Mouse (Mus musculus) neural tube, embryonic 14.5 days (tissue): ENCODE measurements around the gene Rnf183. TPM values are rescaled to one million over a fixed set of nuclear protein-coding genes. Genes with fewer than 3 reads are reported as not detected.

Source experiments
- ATAC-seq: fragments of 200-750 bp; cut with Nextera tagmentation; 2 replicates; pipeline ENCODE4 v1.8.0; 2017; ENCODE audit warnings: low read depth, mild to moderate bottlenecking, moderate TSS enrichment, moderate library complexity
- H3K27ac ChIP-seq: fragments of 300-500 bp; sonication (generic); 2 replicates; pipeline ENCODE4 v1.5.1; 2014; ENCODE audit warnings: low read depth, mild to moderate bottlenecking, control low read depth, low read length, moderate library complexity, mixed read lengths
- H3K27me3 ChIP-seq: fragments of 300-500 bp; sonication (generic); 2 replicates; pipeline ENCODE4 v1.6.1; 2014; ENCODE audit warnings: low read length; ENCODE audit not compliant: control insufficient read depth, insufficient read depth
- H3K36me3 ChIP-seq: fragments of 300-500 bp; sonication (generic); 2 replicates; pipeline ENCODE4 v1.6.1; 2014; ENCODE audit warnings: low read length, mixed read lengths; ENCODE audit not compliant: control insufficient read depth, insufficient read depth
- H3K4me1 ChIP-seq: fragments of 300-500 bp; sonication (generic); 2 replicates; pipeline ENCODE4 v1.6.1; 2014; ENCODE audit warnings: low read length; ENCODE audit not compliant: control insufficient read depth, insufficient read depth
- H3K4me2 ChIP-seq: fragments of 300-500 bp; sonication (generic); 2 replicates; pipeline ENCODE4 v1.6.1; 2014; ENCODE audit warnings: mild to moderate bottlenecking, low read depth, low read length, control low read depth
- H3K4me3 ChIP-seq: fragments of 300-500 bp; sonication (generic); 2 replicates; pipeline ENCODE4 v1.5.1; 2014; ENCODE audit warnings: low read depth, low read length, control low read depth, mixed read lengths
- H3K9ac ChIP-seq: fragments of 300-500 bp; sonication (generic); replicated peaks from 2 replicates; pipeline ENCODE4 v1.6.1; 2014; ENCODE audit warnings: low read depth, mild to moderate bottlenecking, control low read depth, low read length, mixed read lengths
- H3K9me3 ChIP-seq: fragments of 300-500 bp; sonication (generic); 2 replicates; pipeline ENCODE4 v1.6.1; 2016; ENCODE audit warnings: low read length; ENCODE audit not compliant: control insufficient read depth
- WGBS: fragments of 180-500 bp; shearing (Covaris S2); extraction: QIAGEN DNeasy Blood & Tissue Kit; methylation state at CpG from one replicate; pipeline ENCODE4 v1.1.7; 2014; 5-methylcytosine and 5-hydroxymethylcytosine counted together
- polyA plus RNA-seq: library from polyadenylated mRNA; unstranded; fragments of >200 nt; fragmentation: Nextera tagmentation; extraction: Ambion mirVana; gene quantifications from 2 replicates; pipeline ENCODE4 v1.2.1, GENCODE M21; 2014

Rnf183 gene
- polyA plus RNA-seq, 1 experiment from 2014 or later = 0.19 TPM

GRCm38 (mm10) chr4:62411606-62412005 is 23.4 kb downstream of the Rnf183 start:
- H3K4me1 ChIP-seq = peaks cover 14% of the 10 kb centered on the region; the same call in 1 of the 2 replicates
- WGBS = 96% methylated on average over 10 of the region's 10 CpGs
- H3K9ac ChIP-seq = no peak overlapping the region
- no peak overlapping the region for H3K4me3 ChIP-seq
- no peak overlapping the region for H3K27ac ChIP-seq
- no peak for ATAC-seq
- H3K36me3 ChIP-seq = peaks cover 29% of the 10 kb centered on the region
- no peak overlapping the region for H3K4me2 ChIP-seq
- H3K9me3 ChIP-seq = no peaks in the 10 kb centered on the region
- no peaks in the 10 kb centered on the region for H3K27me3 ChIP-seq

GRCm38 (mm10) chr4:62410325-62410724 is 24.7 kb downstream of the Rnf183 start:
- peaks cover 16% of the 10 kb centered on the region for H3K36me3 ChIP-seq
- no peak for ATAC-seq
- no peaks in the 10 kb centered on the region for H3K27me3 ChIP-seq
- no peaks in the 10 kb centered on the region for H3K9me3 ChIP-seq
- 79% methylated on average over 2 of the region's 2 CpGs for WGBS
- no peak overlapping the region for H3K9ac ChIP-seq
- peaks cover 18% of the 10 kb centered on the region; the same call in 1 of the 2 replicates for H3K4me1 ChIP-seq
- no peak overlapping the region for H3K27ac ChIP-seq
- peak overlapping the region; percentile 8; the same call in 1 of the 2 replicates for H3K4me2 ChIP-seq
- no peak overlapping the region for H3K4me3 ChIP-seq

- Histone ChIP-seq H3K36me3 (peaks cover 10% of the 10 kb centered on the region), H3K27ac (no peak overlapping the region), H3K9ac (peak overlapping the region; percentile 60; the same call in 1 of the 2 replicates), H3K27me3 (no peaks in the 10 kb centered on the region), H3K4me3 (peak overlapping the region; percentile 50), H3K9me3 (no peaks in the 10 kb centered on the region), H3K4me2 (peak overlapping the region; percentile 53), H3K4me1 (peaks cover 18% of the 10 kb centered on the region; the same call in 1 of the 2 replicates)
- 38% methylated on average over 6 of the region's 6 CpGs for WGBS
- ATAC-seq = no peak
These were observed 25.4 kb downstream of the Rnf183 start for GRCm38 (mm10) chr4:62409615-62410014.

GRCm38 (mm10) chr4:62408601-62409282 is 26.3 kb downstream of the Rnf183 start, which contains the start of the genes Cdc26 and Prpf4:
Gene Cdc26 (minus strand): TSS chr4:62408642.
Gene Prpf4 (plus strand): TSS chr4:62408797.
- WGBS = under 1% methylated on average over 39 of the region's 39 CpGs
- H3K4me1 ChIP-seq = peaks cover 18% of the 10 kb centered on the region; the same call in 1 of the 2 replicates

GRCm38 (mm10) chr4:62407730-62408582 is 27.1 kb downstream of the Rnf183 start:
- Histone ChIP-seq H3K27me3 (no peaks in the 10 kb centered on the region), H3K27ac (peak overlapping the region; percentile 73), H3K9me3 (no peaks in the 10 kb centered on the region), H3K4me2 (peak overlapping the region; percentile 50), H3K4me1 (peaks cover 18% of the 10 kb centered on the region; the same call in 1 of the 2 replicates), H3K36me3 (peaks cover 9% of the 10 kb centered on the region), H3K4me3 (peak overlapping the region; percentile 50), H3K9ac (peak overlapping the region; percentile 76)
- ATAC-seq = peak; percentile 69
- under 1% methylated on average over 35 of the region's 35 CpGs for WGBS

More at GRCm38 (mm10) chr4:62408601-62409282, 26.3 kb downstream of the Rnf183 start, which contains the start of the genes Cdc26 and Prpf4:
- no peaks in the 10 kb centered on the region for H3K27me3 ChIP-seq
- peak within 1 kb of the TSS; percentile 73 for H3K27ac ChIP-seq
- H3K4me2 ChIP-seq = peak within 1 kb of the TSS; percentile 53
- peak within 1 kb of the TSS; percentile 50 for H3K4me3 ChIP-seq
- H3K9ac ChIP-seq = peak within 1 kb of the TSS; percentile 76
- H3K36me3 ChIP-seq = peaks cover 10% of the 10 kb centered on the region
- peak; percentile 99 for ATAC-seq
- no peaks in the 10 kb centered on the region for H3K9me3 ChIP-seq

- Histone ChIP-seq H3K27ac (no peak overlapping the region), H3K9ac (no peak overlapping the region), H3K36me3 (peaks cover 10% of the 10 kb centered on the region; the same call in 1 of the 2 replicates), H3K4me3 (no peak overlapping the region), H3K4me2 (no peak overlapping the region; the same call in 1 of the 2 replicates), H3K4me1 (peaks cover 18% of the 10 kb centered on the region; the same call in 1 of the 2 replicates), H3K9me3 (no peaks in the 10 kb centered on the region), H3K27me3 (no peaks in the 10 kb centered on the region)
- WGBS = 76% methylated on average over 4 of the region's 4 CpGs
- ATAC-seq = no peak
These were observed 28.9 kb downstream of the Rnf183 start for GRCm38 (mm10) chr4:62406133-62406532.

GRCm38 (mm10) chr4:62398956-62399355 is 36.1 kb downstream of the Rnf183 start:
- WGBS = 96% methylated on average over 3 of the region's 3 CpGs
- H3K9me3 ChIP-seq = no peaks in the 10 kb centered on the region

GRCm38 (mm10) chr4:62397616-62398365 is 37.3 kb downstream of the Rnf183 start:
- no peak for ATAC-seq
- Histone ChIP-seq H3K9me3 (no peaks in the 10 kb centered on the region), H3K27ac (no peak overlapping the region), H3K9ac (no peak overlapping the region), H3K4me2 (no peak overlapping the region), H3K27me3 (no peaks in the 10 kb centered on the region), H3K4me1 (no peaks in the 10 kb centered on the region), H3K4me3 (no peak overlapping the region), H3K36me3 (peaks cover 46% of the 10 kb centered on the region)
- WGBS = 89% methylated on average over 4 of the region's 4 CpGs

More at GRCm38 (mm10) chr4:62398956-62399355, 36.1 kb downstream of the Rnf183 start:
- H3K4me2 ChIP-seq = no peak overlapping the region
- no peaks in the 10 kb centered on the region for H3K4me1 ChIP-seq
- ATAC-seq = no peak
- no peak overlapping the region for H3K9ac ChIP-seq
- no peak overlapping the region for H3K4me3 ChIP-seq
- peaks cover 46% of the 10 kb centered on the region for H3K36me3 ChIP-seq
- H3K27me3 ChIP-seq = no peaks in the 10 kb centered on the region
- H3K27ac ChIP-seq = no peak overlapping the region
